Comparison of ENCODE assay signal across 21 mouse cellular contexts in genomic region chr14:93083140-93083539, GRCm38 (mm10).
DNase-seq lines count a peak whose midpoint lies in the region; ATAC-seq and TF ChIP-seq lines count a peak whose summit lies in the region.
"Had no signal": no experiment of that assay in that cellular context is flagged by ENCODE, and none has a peak within 500 bp of the region (broad histone marks: within the 10 kb centered on the region; RNA-seq: fewer than 3 reads in every experiment).

No protein-coding gene starts in this region.

- peak; percentile 74 for DNase-seq in R1 (ENCODE audit: low read depth, low spot score)
- peak; percentile 92 for DNase-seq in brain, embryonic 14.5 days (ENCODE audit: low read depth)
- no peak for DNase-seq in lung, postnatal 36 days
- DNase-seq in frontal cortex, postnatal 36 days (ENCODE audit: low spot score in 2 of 2) = no peak
- DNase-seq: adrenal gland, postnatal 10 days; cerebellum, adult 11-12 months; gastrocnemius, adult 2 months; heart, adult 18-20 months; heart, postnatal 4 days; kidney, adult 11 months; kidney, postnatal 10 days; lung, embryonic 14.5 days; thymus, adult 2 months had no signal

- no peak overlapping the region for H3K4me3 ChIP-seq in midbrain, embryonic 12.5 days
- H3K4me3 ChIP-seq in midbrain, embryonic 15.5 days = no peak overlapping the region
- H3K4me3 ChIP-seq in hindbrain, embryonic 15.5 days = no peak overlapping the region
- H3K4me3 ChIP-seq: gastrocnemius, adult 2 months; layer of hippocampus, adult 2 months; left cerebral cortex, adult 2 months; liver, embryonic 12.5 days; stomach, embryonic 15.5 days had no signal

- no peaks in the 10 kb centered on the region for H3K36me3 ChIP-seq in midbrain, embryonic 12.5 days
- H3K36me3 ChIP-seq in midbrain, embryonic 15.5 days (replicated peaks) = no peaks in the 10 kb centered on the region
- no peaks in the 10 kb centered on the region for H3K36me3 ChIP-seq in hindbrain, embryonic 15.5 days
- H3K36me3 ChIP-seq: liver, embryonic 12.5 days; stomach, embryonic 15.5 days had no signal

- H3K4me2 ChIP-seq in midbrain, embryonic 12.5 days (replicated peaks) = no peak overlapping the region
- no peak overlapping the region for H3K4me2 ChIP-seq in midbrain, embryonic 15.5 days
- H3K4me2 ChIP-seq in hindbrain, embryonic 15.5 days = no peak overlapping the region
- H3K4me2 ChIP-seq: liver, embryonic 12.5 days; lung, embryonic 14.5 days; stomach, embryonic 15.5 days had no signal

- no peak for TF ChIP-seq POLR2A in brain, embryonic 14.5 days (IDR thresholded peaks at IDR 0.05; ENCODE audit: borderline replicate concordance, extremely low read depth, insufficient read depth, insufficient read length, poor library complexity, severe bottlenecking)

- H3K27ac ChIP-seq in midbrain, embryonic 12.5 days (replicated peaks) = no peak overlapping the region
- H3K27ac ChIP-seq in midbrain, embryonic 15.5 days = no peak overlapping the region
- no peak overlapping the region for H3K27ac ChIP-seq in hindbrain, embryonic 15.5 days (replicated peaks)
- H3K27ac ChIP-seq: gastrocnemius, adult 2 months; layer of hippocampus, adult 2 months; left cerebral cortex, adult 2 months; liver, embryonic 12.5 days; macrophage; stomach, embryonic 15.5 days had no signal

- peaks cover 7% of the 10 kb centered on the region; the same call in 1 of the 2 replicates for H3K27me3 ChIP-seq in midbrain, embryonic 12.5 days
- H3K27me3 ChIP-seq in midbrain, embryonic 15.5 days (replicated peaks) = no peaks in the 10 kb centered on the region
- H3K27me3 ChIP-seq in hindbrain, embryonic 15.5 days = no peaks in the 10 kb centered on the region
- H3K27me3 ChIP-seq: liver, embryonic 12.5 days; stomach, embryonic 15.5 days had no signal

- H3K9me3 ChIP-seq in midbrain, embryonic 12.5 days = no peaks in the 10 kb centered on the region
- H3K9me3 ChIP-seq in midbrain, embryonic 15.5 days = no peaks in the 10 kb centered on the region
- H3K9me3 ChIP-seq in hindbrain, embryonic 15.5 days = no peaks in the 10 kb centered on the region
- H3K9me3 ChIP-seq: liver, embryonic 12.5 days; stomach, embryonic 15.5 days had no signal

- peaks cover 11% of the 10 kb centered on the region; the same call in 1 of the 2 replicates for H3K4me1 ChIP-seq in midbrain, embryonic 12.5 days
- no peaks in the 10 kb centered on the region for H3K4me1 ChIP-seq in midbrain, embryonic 15.5 days
- no peaks in the 10 kb centered on the region for H3K4me1 ChIP-seq in hindbrain, embryonic 15.5 days (replicated peaks)
- H3K4me1 ChIP-seq: liver, embryonic 12.5 days; stomach, embryonic 15.5 days had no signal

- no peak overlapping the region for H3K9ac ChIP-seq in midbrain, embryonic 12.5 days (replicated peaks)
- H3K9ac ChIP-seq in midbrain, embryonic 15.5 days = no peak overlapping the region
- no peak overlapping the region for H3K9ac ChIP-seq in hindbrain, embryonic 15.5 days
- H3K9ac ChIP-seq: liver, embryonic 12.5 days; lung, embryonic 14.5 days; stomach, embryonic 15.5 days had no signal

- 7% methylated on average over 2 of the region's 2 CpGs for WGBS in midbrain, embryonic 12.5 days
- 13% methylated on average over 2 of the region's 2 CpGs for WGBS in midbrain, embryonic 15.5 days
- 5% methylated on average over 2 of the region's 2 CpGs for WGBS in hindbrain, embryonic 15.5 days

- ATAC-seq in midbrain, embryonic 12.5 days (ENCODE audit: low FRiP score, low read depth) = peak; percentile 93
- ATAC-seq in midbrain, embryonic 15.5 days (replicated peaks) = no peak
- ATAC-seq in hindbrain, embryonic 15.5 days (ENCODE audit: low FRiP score, low read depth) = 0 out of 2 replicates have a peak, but pooled peaks have one; percentile 23
- ATAC-seq: liver, embryonic 12.5 days had no signal

- TF ChIP-seq CTCF in brain, embryonic 14.5 days (IDR thresholded peaks at IDR 0.05; ENCODE audit: borderline replicate concordance, extremely low read depth, insufficient read depth, insufficient read length) = no peak

Comparison
In these comparisons a context has a peak if more than half of its experiments do, and no peak if none do; other contexts are left out.
1. DNase-seq: peak in R1 (single experiment) and brain, embryonic 14.5 days (single experiment); none in lung, postnatal 36 days (single experiment) and frontal cortex, postnatal 36 days (0 of 2).